Mouse (Mus musculus): Measurements from ENCODE around the gene Unc93b1. TPM values are rescaled to one million over a fixed set of nuclear protein-coding genes. Genes with fewer than 3 reads are reported as not detected.
"Not testable (repeated sequence)": the region's sequence is repeated elsewhere in the genome, so short reads cannot be mapped to it uniquely, and the experiment has no call there.

The Unc93b1 gene
- polyA plus RNA-seq, 1 experiment = 6.6 TPM

DNA sequence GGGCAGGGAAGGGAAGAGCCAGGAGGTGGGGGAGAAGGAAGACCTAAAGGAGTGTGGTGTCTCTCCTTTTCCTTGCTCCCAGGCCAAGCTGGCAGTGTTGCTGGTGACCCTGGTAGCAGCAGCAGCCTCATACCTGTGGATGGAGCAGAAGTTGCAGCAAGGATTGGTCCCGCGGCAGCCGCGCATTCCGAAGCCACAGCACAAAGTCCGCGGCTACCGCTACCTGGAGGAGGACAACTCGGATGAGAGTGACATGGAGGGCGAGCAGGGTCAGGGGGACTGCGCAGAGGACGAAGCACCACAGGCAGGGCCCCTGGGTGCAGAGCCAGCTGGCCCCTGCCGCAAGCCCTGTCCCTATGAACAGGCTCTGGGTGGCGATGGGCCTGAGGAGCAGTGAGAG lies 13.6 kb downstream of the Unc93b1 start:
- Histone ChIP-seq H3K27ac (ENCODE audit: control insufficient read depth, insufficient read depth, low read depth, low read length) (no peak overlapping the region), H3K4me3 (ENCODE audit: control insufficient read depth, low read depth, low read length) (no peak overlapping the region), H3K27me3 (ENCODE audit: control insufficient read depth, insufficient read depth, low read length) (no peaks in the 10 kb centered on the region), H3K36me3 (ENCODE audit: control insufficient read depth, insufficient read depth, low read length) (no peaks in the 10 kb centered on the region), H3K4me1 (ENCODE audit: control insufficient read depth, insufficient read depth, low read length) (peaks cover 4% of the 10 kb centered on the region)
- TF ChIP-seq CTCF (IDR thresholded peaks at IDR 0.05; ENCODE audit: control insufficient read depth, insufficient read depth, insufficient replicate concordance, low read depth, low read length) (no peak), POLR2A (IDR thresholded peaks at IDR 0.05; ENCODE audit: control insufficient read depth, low read depth, low read length) (no peak)

DNA sequence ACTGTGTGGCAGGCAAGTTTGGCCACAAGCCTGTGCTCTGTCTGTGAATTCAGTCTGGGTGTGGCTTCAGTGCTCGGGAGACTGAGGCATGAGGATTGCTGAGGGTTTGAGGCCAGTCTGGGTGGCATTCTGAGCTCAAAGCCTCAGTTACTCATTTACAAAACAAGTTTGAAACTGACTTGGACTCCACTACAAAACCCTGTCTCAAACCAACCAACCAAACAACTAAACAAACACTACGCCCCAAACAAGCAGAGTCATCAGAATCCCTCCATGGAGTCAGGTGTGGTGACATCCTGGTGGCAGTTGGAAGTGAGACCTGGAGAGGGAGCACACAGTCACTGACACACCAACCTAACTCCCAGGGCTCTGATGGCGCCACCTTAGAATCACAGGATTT lies 15.3 kb downstream of the Unc93b1 start:
- no peaks in the 10 kb centered on the region for H3K27me3 ChIP-seq (ENCODE audit: control insufficient read depth, insufficient read depth, low read length)
- no peak for TF ChIP-seq POLR2A (IDR thresholded peaks at IDR 0.05; ENCODE audit: control insufficient read depth, low read depth, low read length)
- no peak for TF ChIP-seq CTCF (IDR thresholded peaks at IDR 0.05; ENCODE audit: control insufficient read depth, insufficient read depth, insufficient replicate concordance, low read depth, low read length)
- no peaks in the 10 kb centered on the region for H3K36me3 ChIP-seq (ENCODE audit: control insufficient read depth, insufficient read depth, low read length)
- no peak overlapping the region for H3K27ac ChIP-seq (ENCODE audit: control insufficient read depth, insufficient read depth, low read depth, low read length)
- no peak overlapping the region for H3K4me3 ChIP-seq (ENCODE audit: control insufficient read depth, low read depth, low read length)
- peaks cover 4% of the 10 kb centered on the region for H3K4me1 ChIP-seq (ENCODE audit: control insufficient read depth, insufficient read depth, low read length)

DNA sequence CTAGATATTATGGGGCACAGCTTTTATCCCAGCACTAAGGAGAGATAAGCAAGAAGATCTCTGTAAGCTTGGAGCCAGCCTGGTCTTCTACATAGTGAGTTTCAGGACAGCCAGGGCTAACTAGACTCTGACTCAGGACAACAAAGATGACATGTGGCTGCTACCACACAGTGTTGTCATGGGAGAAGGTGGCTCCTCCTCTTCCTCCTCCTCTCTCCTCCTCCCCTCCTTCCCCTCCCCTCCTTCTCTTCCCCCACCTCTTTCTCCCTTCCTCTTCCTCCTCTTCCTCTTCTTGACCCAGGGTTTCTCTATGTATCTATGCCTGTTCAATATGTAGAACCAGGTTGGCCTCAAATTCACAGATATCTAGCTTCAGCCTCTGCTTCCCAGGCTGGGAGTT lies 16.5 kb downstream of the Unc93b1 start:
- H3K27me3 ChIP-seq (ENCODE audit: control insufficient read depth, insufficient read depth, low read length) = no peaks in the 10 kb centered on the region
- peaks cover 4% of the 10 kb centered on the region for H3K4me1 ChIP-seq (ENCODE audit: control insufficient read depth, insufficient read depth, low read length)
- no peak overlapping the region for H3K27ac ChIP-seq (ENCODE audit: control insufficient read depth, insufficient read depth, low read depth, low read length)
- TF ChIP-seq CTCF (IDR thresholded peaks at IDR 0.05; ENCODE audit: control insufficient read depth, insufficient read depth, insufficient replicate concordance, low read depth, low read length) = no peak
- no peak for TF ChIP-seq POLR2A (IDR thresholded peaks at IDR 0.05; ENCODE audit: control insufficient read depth, low read depth, low read length)
- H3K36me3 ChIP-seq (ENCODE audit: control insufficient read depth, insufficient read depth, low read length) = no peaks in the 10 kb centered on the region
- H3K4me3 ChIP-seq (ENCODE audit: control insufficient read depth, low read depth, low read length) = no peak overlapping the region

DNA sequence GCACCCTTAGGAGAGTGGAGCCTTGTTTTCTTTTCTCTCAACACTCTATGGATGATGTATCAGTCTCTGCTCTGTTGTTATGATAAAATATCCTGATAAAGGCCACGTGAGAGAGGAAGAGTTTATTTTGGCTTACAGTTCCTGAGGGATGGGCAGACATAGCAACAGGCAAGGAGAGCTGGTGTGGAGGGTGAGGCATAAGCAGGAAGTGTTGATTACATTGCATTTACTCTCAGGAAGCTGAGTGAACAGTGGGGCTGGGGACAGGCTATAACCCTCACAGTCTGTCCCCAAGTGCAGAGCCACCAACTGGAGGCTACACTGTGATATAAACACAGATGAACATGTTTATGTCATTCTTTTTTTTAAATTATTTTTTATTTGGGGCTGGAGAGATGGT lies 17.1 kb downstream of the Unc93b1 start:
- Histone ChIP-seq H3K27ac (ENCODE audit: control insufficient read depth, insufficient read depth, low read depth, low read length) (no peak overlapping the region), H3K4me1 (ENCODE audit: control insufficient read depth, insufficient read depth, low read length) (peaks cover 4% of the 10 kb centered on the region), H3K27me3 (ENCODE audit: control insufficient read depth, insufficient read depth, low read length) (no peaks in the 10 kb centered on the region), H3K4me3 (ENCODE audit: control insufficient read depth, low read depth, low read length) (no peak overlapping the region), H3K36me3 (ENCODE audit: control insufficient read depth, insufficient read depth, low read length) (no peaks in the 10 kb centered on the region)
- TF ChIP-seq POLR2A (IDR thresholded peaks at IDR 0.05; ENCODE audit: control insufficient read depth, low read depth, low read length) (no peak), CTCF (IDR thresholded peaks at IDR 0.05; ENCODE audit: control insufficient read depth, insufficient read depth, insufficient replicate concordance, low read depth, low read length) (no peak)

DNA sequence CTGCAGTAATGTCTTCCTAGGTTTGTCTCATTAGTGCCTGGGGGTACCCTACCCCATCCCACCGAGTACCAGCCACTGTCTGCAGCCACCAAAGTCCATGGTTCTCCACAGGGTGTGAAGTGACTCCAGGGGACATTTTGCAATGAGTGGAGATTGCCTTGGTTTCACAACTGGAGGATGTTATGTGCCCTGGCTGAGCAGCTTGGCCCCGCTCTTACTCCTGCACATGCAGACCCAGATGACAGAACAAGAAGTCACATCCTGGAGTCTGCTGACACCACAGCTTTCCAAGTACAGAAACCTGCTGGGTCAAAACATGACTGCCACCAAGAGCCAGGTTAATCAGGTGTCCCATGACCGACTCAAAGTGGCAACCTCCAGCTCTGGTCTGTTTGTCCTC lies 20.0 kb downstream of the Unc93b1 start:
- no peak for TF ChIP-seq CTCF (IDR thresholded peaks at IDR 0.05; ENCODE audit: control insufficient read depth, insufficient read depth, insufficient replicate concordance, low read depth, low read length)
- TF ChIP-seq POLR2A (IDR thresholded peaks at IDR 0.05; ENCODE audit: control insufficient read depth, low read depth, low read length) = no peak
- H3K27ac ChIP-seq (ENCODE audit: control insufficient read depth, insufficient read depth, low read depth, low read length) = no peak overlapping the region
- no peak overlapping the region for H3K4me3 ChIP-seq (ENCODE audit: control insufficient read depth, low read depth, low read length)
- no peaks in the 10 kb centered on the region for H3K4me1 ChIP-seq (ENCODE audit: control insufficient read depth, insufficient read depth, low read length)
- H3K27me3 ChIP-seq (ENCODE audit: control insufficient read depth, insufficient read depth, low read length) = no peaks in the 10 kb centered on the region
- no peaks in the 10 kb centered on the region for H3K36me3 ChIP-seq (ENCODE audit: control insufficient read depth, insufficient read depth, low read length)

DNA sequence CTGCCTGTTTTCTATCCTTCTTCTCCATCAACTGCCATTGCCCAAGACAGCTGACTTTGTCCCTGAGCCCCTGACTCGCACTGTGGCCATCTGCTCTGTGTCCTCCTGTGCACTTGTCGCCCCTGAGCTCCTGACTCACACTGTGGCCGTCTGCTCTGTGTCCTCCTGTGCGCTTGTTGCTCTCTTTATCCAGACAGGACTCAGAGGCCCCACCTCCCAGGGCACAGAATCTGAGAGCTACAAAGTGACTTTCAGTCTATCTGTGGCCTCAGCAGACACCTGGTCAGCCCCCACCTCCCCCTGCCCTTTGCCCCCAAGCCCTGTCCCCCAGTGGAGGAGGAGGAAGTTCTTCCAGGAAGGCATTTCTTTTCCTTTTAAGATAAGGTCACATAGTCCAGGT lies 20.8 kb downstream of the Unc93b1 start:
- no peak overlapping the region for H3K27ac ChIP-seq (ENCODE audit: control insufficient read depth, insufficient read depth, low read depth, low read length)
- no peak overlapping the region for H3K4me3 ChIP-seq (ENCODE audit: control insufficient read depth, low read depth, low read length)
- TF ChIP-seq CTCF (IDR thresholded peaks at IDR 0.05; ENCODE audit: control insufficient read depth, insufficient read depth, insufficient replicate concordance, low read depth, low read length) (no peak), POLR2A (IDR thresholded peaks at IDR 0.05; ENCODE audit: control insufficient read depth, low read depth, low read length) (no peak)
- no peaks in the 10 kb centered on the region for H3K36me3 ChIP-seq (ENCODE audit: control insufficient read depth, insufficient read depth, low read length)
- H3K27me3 ChIP-seq (ENCODE audit: control insufficient read depth, insufficient read depth, low read length) = no peaks in the 10 kb centered on the region
- no peaks in the 10 kb centered on the region for H3K4me1 ChIP-seq (ENCODE audit: control insufficient read depth, insufficient read depth, low read length)

DNA sequence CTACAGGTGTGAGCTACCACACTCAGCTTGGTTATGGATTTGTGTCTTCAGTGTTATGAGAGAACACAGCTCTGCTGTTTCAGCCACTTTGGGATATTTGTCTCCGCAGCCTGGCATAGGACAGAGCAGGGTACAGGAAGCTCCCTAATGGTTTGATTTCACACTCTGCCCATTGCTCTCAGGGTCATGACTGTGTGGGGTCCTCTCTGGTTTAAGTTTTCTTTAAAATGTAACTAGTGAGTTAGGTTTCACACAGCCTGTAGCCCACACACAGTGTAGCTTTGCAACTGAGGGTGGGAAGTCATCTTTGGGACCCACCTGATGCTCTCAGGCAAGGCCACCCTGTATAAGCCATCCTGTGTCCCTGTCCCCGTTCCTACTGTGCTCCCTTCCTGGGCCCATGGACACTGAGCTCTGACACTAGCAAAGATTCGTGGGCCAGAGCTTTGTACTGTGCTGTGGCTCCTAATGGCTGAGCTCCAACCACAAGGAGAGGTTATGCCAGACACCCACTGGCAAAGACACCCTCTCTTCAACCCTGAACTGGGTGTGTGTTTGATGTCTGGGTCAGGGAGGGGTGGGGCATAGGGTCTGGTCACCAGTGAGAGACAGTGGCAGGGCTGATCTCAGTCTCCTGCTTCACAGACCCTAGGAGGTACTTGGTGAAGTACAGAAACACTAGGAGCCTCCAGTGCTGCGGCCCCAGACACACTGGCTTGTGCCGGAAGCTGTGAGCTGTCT lies 22.5 kb downstream of the Unc93b1 start:
- H3K4me1 ChIP-seq (ENCODE audit: control insufficient read depth, insufficient read depth, low read length) = not testable (repeated sequence)

DNA sequence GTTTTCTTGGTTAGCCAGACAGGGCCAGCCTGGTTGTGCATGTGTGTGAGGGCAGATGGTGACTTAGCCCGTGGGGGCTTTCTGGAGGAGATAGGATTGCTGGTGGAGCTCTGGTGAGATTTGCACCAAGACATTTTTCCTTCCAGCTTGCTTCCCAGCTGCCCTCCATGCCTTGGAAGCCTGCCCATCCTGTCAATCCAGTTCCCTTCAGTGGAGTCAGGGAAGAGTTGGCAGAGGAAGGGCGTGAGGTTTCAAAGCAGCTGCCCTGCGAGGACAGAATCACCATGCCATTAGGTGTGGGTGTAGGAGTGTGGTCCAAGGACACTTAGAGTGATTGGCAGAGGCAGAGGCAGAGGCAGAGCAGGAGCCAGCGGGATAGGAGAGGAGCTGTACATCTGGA lies 23.5 kb downstream of the Unc93b1 start, which contains the start of gene Aldh3b3:
Gene Aldh3b3 (plus strand): TSS at position 176 of the 400 bp plus-strand sequence.
- H3K27me3 ChIP-seq (ENCODE audit: control insufficient read depth, insufficient read depth, low read length) = no peaks in the 10 kb centered on the region
- H3K27ac ChIP-seq (ENCODE audit: control insufficient read depth, insufficient read depth, low read depth, low read length) = no peak within 1 kb of the TSS
- TF ChIP-seq POLR2A (IDR thresholded peaks at IDR 0.05; ENCODE audit: control insufficient read depth, low read depth, low read length) = no peak
- TF ChIP-seq CTCF (IDR thresholded peaks at IDR 0.05; ENCODE audit: control insufficient read depth, insufficient read depth, insufficient replicate concordance, low read depth, low read length) = no peak
- H3K4me1 ChIP-seq (ENCODE audit: control insufficient read depth, insufficient read depth, low read length) = no peaks in the 10 kb centered on the region
- no peaks in the 10 kb centered on the region for H3K36me3 ChIP-seq (ENCODE audit: control insufficient read depth, insufficient read depth, low read length)
- no peak within 1 kb of the TSS for H3K4me3 ChIP-seq (ENCODE audit: control insufficient read depth, low read depth, low read length)

More for the DNA sequence above, 22.5 kb downstream of the Unc93b1 start:
- H3K27ac ChIP-seq (ENCODE audit: control insufficient read depth, insufficient read depth, low read depth, low read length); H3K4me3 ChIP-seq (ENCODE audit: control insufficient read depth, low read depth, low read length); H3K27me3 ChIP-seq (ENCODE audit: control insufficient read depth, insufficient read depth, low read length); H3K36me3 ChIP-seq (ENCODE audit: control insufficient read depth, insufficient read depth, low read length): not testable (repeated sequence)

Data from testis, adult 2 months (tissue).